Mouse (Mus musculus) mesoderm, embryonic 11.5 days (tissue): ENCODE results near the gene AL607142.1.

Source experiments
- DNase-seq: peaks from one replicate; pipeline ENCODE4 v3.0.0-alpha.2; 2012; ENCODE audit warnings: low read depth, low spot score

AL607142.1 gene

GRCm38 (mm10) chr4:120064696-120065095, at the start of gene AL607142.1:
TSS of gene AL607142.1 (plus strand) at chr4:120064996.
- DNase-seq: no peak

GRCm38 (mm10) chr4:120018426-120018825, 46.4 kb upstream of the AL607142.1 start:
- no peak for DNase-seq

GRCm38 (mm10) chr4:120022392-120022791, 42.4 kb upstream of the AL607142.1 start:
- DNase-seq: no peak

- no peak for DNase-seq
Observed at GRCm38 (mm10) chr4:120023221-120023840, 41.5 kb upstream of the AL607142.1 start.

- DNase-seq: peak; percentile 30
Observed at GRCm38 (mm10) chr4:120024071-120024470, 40.7 kb upstream of the AL607142.1 start.

DNA sequence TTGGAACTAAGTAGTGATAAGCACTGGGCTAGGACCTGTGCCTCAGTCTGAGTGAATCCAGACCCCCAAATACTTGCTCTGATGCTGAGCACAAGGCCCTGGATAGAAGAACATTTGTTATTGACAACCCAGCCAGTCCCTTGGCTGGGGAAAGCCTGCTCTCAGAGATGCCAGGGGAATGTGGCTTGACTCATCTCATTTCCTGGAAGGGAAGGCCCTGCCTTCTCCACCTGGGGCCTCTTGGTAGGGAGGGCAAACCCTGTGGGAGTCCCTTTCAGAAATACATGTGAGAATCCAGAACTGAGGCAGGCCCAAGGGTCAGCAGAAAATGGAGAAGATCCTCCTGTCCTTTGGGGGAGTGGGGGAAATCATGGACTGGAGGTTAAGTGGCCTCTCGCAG, 37.1 kb upstream of the AL607142.1 start:
- DNase-seq: no peak

DNA sequence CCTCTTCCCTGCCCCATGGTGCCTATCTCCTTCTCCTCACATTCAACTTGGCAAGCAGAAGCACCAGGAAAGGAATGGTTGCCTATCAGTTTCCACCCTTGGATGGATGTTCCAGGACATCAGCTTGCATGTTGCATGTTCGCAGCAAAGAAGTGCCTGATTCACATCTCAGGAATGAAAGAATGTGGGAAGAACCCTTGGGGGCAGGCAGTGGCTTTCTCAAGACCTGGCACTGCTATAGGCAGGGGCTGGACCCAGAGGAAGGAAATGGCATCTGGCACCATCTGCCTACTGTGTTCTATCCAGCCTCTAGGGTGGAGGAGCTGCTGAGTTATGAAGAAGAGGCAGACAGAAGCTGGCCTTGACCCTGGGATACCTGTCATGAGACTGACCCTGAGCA, 34.9 kb upstream of the AL607142.1 start:
- no peak for DNase-seq

DNA sequence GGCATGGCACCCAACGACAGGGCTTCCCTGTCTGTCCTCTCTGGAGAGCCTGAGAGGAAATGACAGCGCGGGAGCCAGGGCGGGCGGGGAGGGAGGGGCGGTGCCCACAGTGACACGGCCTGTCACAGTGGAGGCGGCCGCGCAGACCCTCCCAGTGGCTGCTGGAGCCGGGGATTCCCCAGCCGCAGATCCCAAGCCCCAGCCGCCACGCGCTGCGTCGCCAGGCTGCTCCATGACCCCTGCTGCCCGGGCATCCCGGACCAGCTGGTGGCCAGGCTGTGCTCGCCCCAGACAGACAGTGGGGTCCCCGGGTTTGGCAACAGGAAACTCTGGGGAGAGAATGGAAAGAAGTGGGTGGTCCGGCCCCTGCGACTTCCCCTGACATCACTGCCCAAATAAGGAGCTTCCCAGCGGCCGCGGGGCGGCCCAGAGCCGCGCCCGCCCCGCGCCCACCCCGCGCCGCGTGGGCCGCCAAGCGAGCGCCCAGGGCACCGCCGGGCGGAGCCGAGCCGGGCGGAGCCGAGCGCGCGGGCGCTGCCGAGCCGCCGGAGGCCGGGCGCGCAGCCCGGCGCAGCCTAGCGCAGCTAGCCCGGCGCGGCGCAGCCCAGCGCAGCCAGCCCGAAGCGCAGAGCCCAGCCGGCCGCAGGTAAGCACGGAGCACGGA, 32.3 kb upstream of the AL607142.1 start:
- peak; percentile 66 for DNase-seq

DNA sequence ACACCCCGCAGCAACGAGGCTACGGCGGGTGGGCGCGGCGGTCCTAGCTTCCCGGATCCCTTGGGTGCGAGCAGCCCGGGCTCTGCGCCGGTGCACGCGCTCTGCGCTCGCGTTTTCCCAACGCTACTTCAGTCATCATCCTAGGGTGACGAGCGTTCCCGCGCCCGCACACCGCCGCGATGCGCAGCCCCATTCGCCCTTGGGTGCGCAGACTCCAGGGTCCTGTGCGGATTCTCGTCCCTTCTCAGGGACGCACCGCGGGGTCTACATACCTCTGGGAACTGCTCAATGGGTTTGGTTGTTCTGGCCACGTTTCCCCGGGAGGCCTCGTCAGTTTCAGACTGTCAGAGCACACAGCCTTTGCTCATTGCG, 31.8 kb upstream of the AL607142.1 start:
- DNase-seq: no peak

GRCm38 (mm10) chr4:120036294-120036693, 28.5 kb upstream of the AL607142.1 start:
- no peak for DNase-seq

DNA sequence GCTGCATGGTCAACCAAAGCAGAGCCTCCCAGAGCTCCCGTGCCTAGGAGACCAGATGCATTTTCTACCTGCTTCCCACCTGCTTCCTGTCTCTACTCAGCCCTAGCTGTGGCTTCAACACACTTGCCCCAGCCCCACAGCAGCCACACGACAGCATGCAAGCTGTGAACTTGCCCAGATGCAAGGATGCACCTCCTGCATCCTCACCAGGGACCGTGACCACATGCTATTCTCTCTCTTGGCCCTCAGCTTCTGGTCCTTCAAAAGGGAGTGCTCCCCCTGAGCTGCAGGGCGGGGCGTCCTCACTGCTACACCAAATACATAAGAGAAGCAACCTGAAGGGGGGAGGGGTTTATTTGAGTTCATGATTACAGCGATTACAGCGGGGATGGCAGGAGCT, 27.8 kb upstream of the AL607142.1 start:
- DNase-seq: no peak

DNA sequence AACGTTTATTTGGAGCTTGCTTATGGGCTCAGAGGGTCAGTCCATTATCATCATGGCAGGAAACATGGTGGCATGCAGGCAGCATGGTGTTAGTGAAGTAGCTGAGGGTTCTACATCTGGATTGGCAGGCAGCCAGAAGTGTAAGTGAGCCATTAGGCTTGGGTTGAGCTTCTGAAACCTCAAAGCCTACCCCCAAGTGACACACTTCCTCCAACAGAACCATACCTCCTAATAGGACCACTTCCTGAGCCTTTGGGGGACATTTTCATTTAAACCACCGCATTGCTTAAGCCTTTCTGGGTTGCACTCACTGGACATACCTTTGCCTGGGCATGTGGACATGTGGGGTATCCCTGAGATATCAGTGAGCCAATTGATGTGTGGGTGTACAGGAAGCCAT, 23.3 kb upstream of the AL607142.1 start:
- DNase-seq: no peak

DNA sequence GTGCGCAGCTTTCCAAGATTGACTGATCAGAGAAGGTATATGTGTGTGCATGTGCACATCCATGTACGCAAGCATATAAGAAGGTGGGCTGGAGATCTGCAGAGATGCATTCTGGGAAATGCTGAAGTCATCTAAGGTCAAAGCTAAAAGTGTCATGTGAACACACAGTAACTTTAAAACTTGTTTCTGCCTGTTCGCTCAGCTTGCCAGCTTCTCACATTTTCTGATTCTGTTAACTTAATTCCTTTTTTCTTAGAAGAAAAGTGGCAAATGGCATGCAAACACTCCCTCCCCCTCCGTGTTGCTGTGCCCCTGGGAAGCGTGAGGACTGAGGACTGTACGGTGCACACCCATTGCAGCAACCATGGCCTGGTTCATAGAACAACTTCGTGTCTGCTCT, 22.3 kb upstream of the AL607142.1 start:
- DNase-seq: no peak

- no peak for DNase-seq
Observed at GRCm38 (mm10) chr4:120044612-120045011, 20.2 kb upstream of the AL607142.1 start.

GRCm38 (mm10) chr4:120045131-120045537, 19.7 kb upstream of the AL607142.1 start:
- DNase-seq: no peak

DNA sequence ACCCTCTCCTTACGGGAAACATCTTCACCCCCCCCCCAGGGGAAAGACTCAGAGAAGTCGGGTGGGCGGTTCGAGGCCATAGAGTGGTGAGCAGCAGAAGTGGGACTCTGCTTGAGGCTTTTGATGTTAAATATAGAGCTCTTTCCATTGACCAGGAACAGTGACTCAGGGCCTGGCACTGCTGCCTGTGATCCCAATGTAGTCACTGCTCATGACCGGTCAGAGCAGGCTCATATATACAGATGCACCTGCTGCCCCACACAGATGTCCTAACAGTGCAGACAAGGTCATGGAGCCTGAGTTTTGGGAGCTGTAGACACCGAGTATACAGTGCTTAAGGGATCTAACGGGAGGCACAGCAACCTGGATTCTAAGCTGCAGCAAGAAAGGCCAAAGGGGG, 18.9 kb upstream of the AL607142.1 start:
- no peak for DNase-seq

GRCm38 (mm10) chr4:120047060-120047459, 17.7 kb upstream of the AL607142.1 start:
- DNase-seq: no peak

DNA sequence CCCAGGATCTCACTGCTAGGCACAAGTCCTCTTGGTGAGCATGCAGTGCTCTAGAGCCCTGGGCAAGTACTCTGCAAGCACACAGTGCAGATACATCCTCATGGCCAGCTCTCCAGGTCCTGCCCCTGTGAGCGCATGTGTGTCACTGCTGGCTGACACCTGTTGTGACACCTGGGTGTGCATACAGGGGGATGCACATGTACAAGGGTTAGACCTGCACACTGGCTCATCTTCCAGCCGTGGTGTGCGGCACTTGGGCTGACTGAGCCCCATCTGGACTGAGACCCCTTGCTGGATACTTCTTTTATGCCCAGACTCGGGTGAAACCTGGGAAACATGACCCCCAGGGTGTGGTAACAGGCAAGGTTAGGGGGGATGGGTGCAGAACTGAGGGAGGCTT, 16.5 kb upstream of the AL607142.1 start:
- no peak for DNase-seq

DNA sequence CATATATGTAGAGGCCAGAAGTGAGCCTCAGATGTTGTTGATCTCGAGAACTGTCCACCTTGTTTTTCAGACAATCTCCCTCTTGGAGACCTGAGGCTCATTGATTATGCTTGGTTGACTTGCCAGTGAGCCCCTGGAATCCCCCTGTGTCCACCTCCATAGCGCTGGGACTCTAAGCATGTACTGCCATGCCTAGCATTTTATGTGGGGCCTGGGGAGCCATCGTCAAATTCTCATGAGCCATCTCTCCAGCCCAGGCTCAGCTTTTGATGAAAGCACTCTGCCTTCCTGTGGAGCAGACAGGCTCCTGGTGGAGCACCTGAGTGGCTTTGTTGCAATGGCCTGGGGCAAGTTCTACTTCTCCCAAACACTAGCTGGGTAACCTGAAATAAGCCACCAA, 14.9 kb upstream of the AL607142.1 start:
- no peak for DNase-seq

DNA sequence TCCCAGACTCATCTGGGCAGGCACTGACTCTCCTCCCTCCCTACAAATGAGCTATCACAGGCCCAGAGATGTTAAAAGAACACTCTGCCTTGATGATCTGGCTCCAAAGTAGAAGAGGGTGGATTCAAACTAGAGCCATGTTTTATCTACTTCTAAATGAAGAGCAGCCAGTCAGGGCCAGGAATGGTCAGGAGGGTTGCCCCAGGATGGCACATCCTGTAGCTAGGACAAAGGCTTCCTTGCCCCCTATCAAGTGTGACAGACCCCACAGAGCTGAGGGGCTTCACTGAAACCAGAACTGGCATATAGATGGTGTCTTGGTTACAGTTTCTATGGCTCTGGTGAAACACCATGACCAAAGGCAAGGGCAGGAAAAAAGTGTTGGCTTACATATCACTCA, 12.3 kb upstream of the AL607142.1 start:
- no peak for DNase-seq

GRCm38 (mm10) chr4:120053026-120054005, 11.5 kb upstream of the AL607142.1 start:
- no peak for DNase-seq

DNA sequence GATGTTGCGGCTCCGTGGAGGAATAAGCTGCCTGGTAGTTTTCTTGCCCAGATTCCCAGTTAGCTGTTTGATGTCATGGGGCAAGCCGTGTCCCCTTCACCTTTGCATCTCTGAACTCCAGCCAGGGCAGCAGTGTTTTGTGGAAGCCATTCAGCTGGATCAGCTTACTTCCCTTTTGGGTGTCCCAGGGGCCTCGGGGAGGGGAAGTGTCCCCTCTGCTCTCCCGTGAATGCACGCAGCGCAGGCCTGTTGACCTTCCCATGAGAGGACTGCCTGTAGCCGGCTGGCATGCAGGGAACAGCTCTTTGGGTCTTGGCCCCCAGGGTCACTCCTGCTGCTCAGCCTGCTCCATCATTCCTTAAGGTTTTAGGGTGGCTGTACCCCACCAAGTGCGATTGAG, 10.7 kb upstream of the AL607142.1 start:
- DNase-seq: no peak
